Mouse (Mus musculus) left cerebral cortex, adult 6 months (tissue): ENCODE data around the gene Snap47. TPM values are rescaled to one million over a fixed set of nuclear protein-coding genes. Genes with fewer than 3 reads are reported as not detected.

Experiments used
- long read RNA-seq, 2 experiments: library from polyadenylated mRNA; unstranded; transcript quantifications; one replicate each; pipeline ENCODE4 v2.0.0; 2019 to 2020
- polyA plus RNA-seq: library from polyadenylated mRNA; unstranded; fragments of <200 nt; fragmentation: Nextera tagmentation; gene quantifications from 2 replicates; pipeline ENCODE4 v1.2.3, GENCODE M21; 2021

The Snap47 gene
- polyA plus RNA-seq: 606 and 669 TPM in 2 replicates
- long read RNA-seq, experiment 1, transcript Snap47-201 (5 exons, 1,896 nt): major isoform, 3,404 of 4,132 reads
- long read RNA-seq, experiment 1, partial matches to known transcripts: 129 of 4,132 reads
- long read RNA-seq, experiment 1, other reads (novel, unspliced or antisense): 599 of 4,132 reads
- long read RNA-seq, experiment 2, transcript Snap47-201 (5 exons, 1,896 nt): major isoform, 719 of 994 reads
- long read RNA-seq, experiment 2, partial matches to known transcripts: 96 of 994 reads
- long read RNA-seq, experiment 2, other reads (novel, unspliced or antisense): 178 of 994 reads

GRCm38 (mm10) chr11:59451086-59451485, at the start of gene Snap47:
TSS of gene Snap47 (minus strand) at chr11:59451186.

GRCm38 (mm10) chr11:59472326-59472677, 21.3 kb upstream of the Snap47 start, which contains the start of gene Zfp867:
TSS of gene Zfp867 (minus strand) at chr11:59472474.

GRCm38 (mm10) chr11:59449741-59450229, 1.2 kb downstream of the Snap47 start, which contains the start of gene Jmjd4:
TSS of gene Jmjd4 (plus strand) at chr11:59450045.

GRCm38 (mm10) chr11:59375475-59375874, 75.5 kb downstream of the Snap47 start, which contains the start of gene Prss38:
TSS of gene Prss38 (minus strand) at chr11:59375657.

Other genes starting within 250 kb of the Snap47 start
- 167 and 185 TPM in 2 replicates for gene Mrpl55, start 248.7 kb downstream of the Snap47 start, polyA plus RNA-seq
- gene 2310033P09Rik, start 242.9 kb downstream of the Snap47 start, polyA plus RNA-seq: 27.0 and 31.2 TPM in 2 replicates
- gene Arf1, start 222.9 kb downstream of the Snap47 start, polyA plus RNA-seq: 449 and 514 TPM in 2 replicates
- gene Wnt3a, start 160.4 kb downstream of the Snap47 start, polyA plus RNA-seq: not detected in 2 replicates
- gene Wnt9a, start 144.3 kb downstream of the Snap47 start, polyA plus RNA-seq: 4.4 and 5.4 TPM in 2 replicates
- not detected in 2 replicates for gene Prss38, start 75.5 kb downstream of the Snap47 start, polyA plus RNA-seq
- 8.1 and 11.6 TPM in 2 replicates for gene Jmjd4, start 1.1 kb downstream of the Snap47 start, polyA plus RNA-seq
- 2.1 and 3.8 TPM in 2 replicates for gene Zfp867, start 21.3 kb upstream of the Snap47 start, polyA plus RNA-seq
- gene Zkscan17, start 75.6 kb upstream of the Snap47 start, polyA plus RNA-seq: 3.2 and 4.3 TPM in 2 replicates
- 0.69 and 0.75 TPM in 2 replicates for gene Nlrp3, start 90.4 kb upstream of the Snap47 start, polyA plus RNA-seq
- gene Olfr222, start 125.0 kb upstream of the Snap47 start, polyA plus RNA-seq: not detected in 2 replicates
- not detected in 2 replicates for gene Olfr223, start 142.1 kb upstream of the Snap47 start, polyA plus RNA-seq
- gene Mprip, start 210.1 kb upstream of the Snap47 start, polyA plus RNA-seq: 29.8 and 39.8 TPM in 2 replicates